Mouse (Mus musculus) liver, embryonic 14.5 days (tissue): ENCODE data around the gene Opalin.

Experiments used
- CTCF ChIP-seq: IDR thresholded peaks from 2 replicates; pipeline ENCODE4 v1.5.1; 2016; ENCODE audit warnings: antibody characterized with exemption, low read depth, control low read depth
- EP300 ChIP-seq: IDR thresholded peaks from 2 replicates; pipeline ENCODE4 v1.6.1; 2016; ENCODE audit warnings: antibody characterized with exemption, low read depth

DNA sequence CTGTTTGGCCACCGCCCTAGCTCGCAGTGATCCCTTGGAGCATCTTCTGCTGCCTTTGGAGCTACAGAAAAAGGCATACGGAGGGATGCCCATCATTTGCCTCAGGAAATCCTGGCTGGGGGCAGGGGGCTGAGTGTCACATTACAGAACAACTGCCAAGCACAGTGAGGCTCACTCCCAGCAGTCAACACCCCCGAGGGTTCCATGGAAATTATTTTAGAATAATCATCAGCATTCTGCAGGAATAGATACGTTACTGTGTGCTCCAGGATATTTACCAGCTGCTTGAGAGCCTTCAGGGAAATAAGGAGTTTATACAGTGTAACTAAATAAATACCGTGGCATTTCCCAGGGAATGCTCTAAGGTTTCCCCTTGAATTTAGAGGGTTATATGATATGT is 41.4 kb upstream of the Opalin start:
- TF ChIP-seq CTCF (no peak), EP300 (no peak)
